Mouse (Mus musculus) right cerebral cortex, postnatal 36 days (tissue): Measurements from ENCODE around the gene Olfr434.
A peak's percentile ranks its signal among the peaks of the same experiment; 100 is the strongest.
"Not testable (repeated sequence)": the region's sequence is repeated elsewhere in the genome, so short reads cannot be mapped to it uniquely, and the experiment has no call there.

Source experiments
- DNase-seq, 2 experiments: peaks; one replicate each; pipeline ENCODE4 v3.0.0; 2022; ENCODE audit warnings: low spot score in 2 of 2, mixed read lengths in 1 of 2

Olfr434 gene

GRCm38 (mm10) chr6:43212873-43213272 is at the start of gene Olfr434:
Gene Olfr434, plus strand, starts transcription at chr6:43213021.
- peak; percentile 14 to 65 for DNase-seq

GRCm38 (mm10) chr6:43167246-43167645 is 45.6 kb upstream of the Olfr434 start:
- no peak for DNase-seq

- no peak for DNase-seq
Observed at GRCm38 (mm10) chr6:43171840-43172239, 41.0 kb upstream of the Olfr434 start, which contains the start of gene Olfr13. Gene Olfr13, plus strand, starts transcription at chr6:43172140.

GRCm38 (mm10) chr6:43178129-43178528 is 34.7 kb upstream of the Olfr434 start:
- no peak for DNase-seq

GRCm38 (mm10) chr6:43178584-43179501 is 34.0 kb upstream of the Olfr434 start:
- DNase-seq: no peak

GRCm38 (mm10) chr6:43190986-43191385 is 21.8 kb upstream of the Olfr434 start:
- no peak for DNase-seq

- no peak for DNase-seq
Observed at GRCm38 (mm10) chr6:43196781-43197180, 16.0 kb upstream of the Olfr434 start, which contains the start of gene Olfr435. Gene Olfr435, plus strand, starts transcription at chr6:43197146.

GRCm38 (mm10) chr6:43198094-43198493 is 14.7 kb upstream of the Olfr434 start:
- no peak for DNase-seq

- DNase-seq: no peak
Observed at GRCm38 (mm10) chr6:43202786-43203185, 10.0 kb upstream of the Olfr434 start.

- DNase-seq: no peak
Observed at GRCm38 (mm10) chr6:43205355-43205754, 7.5 kb upstream of the Olfr434 start.

- not testable (repeated sequence) for DNase-seq
Observed at GRCm38 (mm10) chr6:43231255-43231654, 18.4 kb downstream of the Olfr434 start, which contains the start of gene Olfr47. Gene Olfr47, plus strand, starts transcription at chr6:43231529.

- no peak for DNase-seq
Observed at GRCm38 (mm10) chr6:43242061-43242460, 29.2 kb downstream of the Olfr434 start.

GRCm38 (mm10) chr6:43247396-43247795 is 34.6 kb downstream of the Olfr434 start:
- no peak for DNase-seq

- no peak for DNase-seq
Observed at GRCm38 (mm10) chr6:43252994-43253393, 40.2 kb downstream of the Olfr434 start.

- no peak for DNase-seq
Observed at GRCm38 (mm10) chr6:43254193-43254926, 41.5 kb downstream of the Olfr434 start.

GRCm38 (mm10) chr6:43260756-43261155 is 47.9 kb downstream of the Olfr434 start:
- DNase-seq: no peak

- DNase-seq: no peak
Observed at GRCm38 (mm10) chr6:43265363-43266041, 52.7 kb downstream of the Olfr434 start, which contains the start of gene Arhgef5. Gene Arhgef5, plus strand, starts transcription at chr6:43265582.

- no peak for DNase-seq
Observed at GRCm38 (mm10) chr6:43266356-43266755, 53.5 kb downstream of the Olfr434 start.
